Mouse (Mus musculus): ENCODE measurements at regions not wholly inside any gene's neighbourhood (a gene's known extent, or its start where the extent isn't known, plus 50 kb on each side); places are given as distances from the start of the nearest gene placed in this dataset.
A peak's percentile ranks its signal among the peaks of the same experiment; 100 is the strongest.

GRCm38 (mm10) chr13:72355297-72355696 lies 273.3 kb upstream of the Irx2 start:
- DNase-seq, result no peak

GRCm38 (mm10) chr13:72355821-72356220 lies 272.8 kb upstream of the Irx2 start:
- no peak for DNase-seq

GRCm38 (mm10) chr13:72358243-72358904 lies 270.2 kb upstream of the Irx2 start:
- DNase-seq, result no peak

GRCm38 (mm10) chr13:72365534-72366271 lies 262.9 kb upstream of the Irx2 start:
- no peak for DNase-seq

- DNase-seq, result no peak
Observed at GRCm38 (mm10) chr13:72366281-72366680, 262.3 kb upstream of the Irx2 start.

- DNase-seq, result no peak
Observed at GRCm38 (mm10) chr13:72370131-72370530, 258.5 kb upstream of the Irx2 start.

GRCm38 (mm10) chr13:72370997-72371396 lies 257.6 kb upstream of the Irx2 start:
- peak; percentile 13 to 17 for DNase-seq

- no peak for DNase-seq
Observed at GRCm38 (mm10) chr13:72393366-72393765, 235.3 kb upstream of the Irx2 start.

GRCm38 (mm10) chr13:72400677-72401076 lies 227.9 kb upstream of the Irx2 start:
- no peak for DNase-seq

- DNase-seq, result no peak
Observed at GRCm38 (mm10) chr13:72409238-72409965, 219.2 kb upstream of the Irx2 start.

GRCm38 (mm10) chr13:72412656-72413055 lies 216.0 kb upstream of the Irx2 start:
- no peak for DNase-seq

- no peak for DNase-seq
Observed at GRCm38 (mm10) chr13:72416981-72417380, 211.6 kb upstream of the Irx2 start.

- no peak for DNase-seq
Observed at GRCm38 (mm10) chr13:72417816-72418215, 210.8 kb upstream of the Irx2 start.

- DNase-seq, result no peak
Observed at GRCm38 (mm10) chr13:72418285-72418684, 210.3 kb upstream of the Irx2 start.

- DNase-seq, result peak; percentile 6 to 12
Observed at GRCm38 (mm10) chr13:72419532-72419931, 209.1 kb upstream of the Irx2 start.

GRCm38 (mm10) chr13:72425917-72426316 lies 202.7 kb upstream of the Irx2 start:
- DNase-seq, result no peak

GRCm38 (mm10) chr13:72445336-72445735 lies 183.3 kb upstream of the Irx2 start:
- DNase-seq, result no peak

GRCm38 (mm10) chr13:72448458-72449058 lies 180.1 kb upstream of the Irx2 start:
- no peak for DNase-seq

GRCm38 (mm10) chr13:72495353-72495752 lies 133.3 kb upstream of the Irx2 start:
- DNase-seq, result no peak

- DNase-seq, result no peak
Observed at GRCm38 (mm10) chr13:72497036-72497435, 131.6 kb upstream of the Irx2 start.

- DNase-seq, result no peak
Observed at GRCm38 (mm10) chr13:72497521-72497920, 131.1 kb upstream of the Irx2 start.

GRCm38 (mm10) chr13:72505954-72506353 lies 122.7 kb upstream of the Irx2 start:
- no peak for DNase-seq

- no peak for DNase-seq
Observed at GRCm38 (mm10) chr13:72538633-72539032, 90.0 kb upstream of the Irx2 start.
